Comparison of ENCODE assay signal across 32 mouse cellular contexts in genomic region chr15:92613228-92613627, GRCm38 (mm10).
"Had no signal": no experiment of that assay in that cellular context is flagged by ENCODE, and none has a peak within 500 bp of the region (broad histone marks: within the 10 kb centered on the region; RNA-seq: fewer than 3 reads in every experiment).

No protein-coding gene starts in this region.

- H3K27ac ChIP-seq: limb, embryonic 10.5 days; limb, embryonic 12.5 days; limb, embryonic 13.5 days; limb, embryonic 15.5 days; liver, embryonic 12.5 days; liver, embryonic 13.5 days; liver, embryonic 14.5 days; liver, embryonic 15.5 days; lung, embryonic 15.5 days; macrophage; midbrain, embryonic 10.5 days; midbrain, embryonic 12.5 days; midbrain, embryonic 13.5 days; midbrain, embryonic 15.5 days; neural tube, embryonic 12.5 days; neural tube, embryonic 13.5 days had no signal

- DNase-seq: left cerebral cortex, postnatal 4 days; liver; liver, embryonic 13.5 days; liver, postnatal 0 days; lung, adult 18-20 months; lung, adult 2 months; lung, embryonic 14.5 days; lung, postnatal 10 days; lung, postnatal 14 days; lung, postnatal 36 days; lung, postnatal 4 days; midbrain, embryonic 14.5 days had no signal

- H3K9ac ChIP-seq: limb, embryonic 12.5 days; limb, embryonic 13.5 days; limb, embryonic 15.5 days; liver, embryonic 12.5 days; liver, embryonic 13.5 days; liver, embryonic 14.5 days; liver, embryonic 15.5 days; liver, postnatal 0 days; lung, embryonic 14.5 days; lung, embryonic 15.5 days; midbrain, embryonic 12.5 days; midbrain, embryonic 13.5 days; midbrain, embryonic 15.5 days; neural tube, embryonic 12.5 days; neural tube, embryonic 13.5 days had no signal

- H3K4me1 ChIP-seq: limb, embryonic 10.5 days; limb, embryonic 12.5 days; limb, embryonic 13.5 days; limb, embryonic 15.5 days; liver, embryonic 12.5 days; liver, embryonic 13.5 days; liver, embryonic 15.5 days; lung, embryonic 15.5 days; megakaryocyte, embryonic 14.5 days; midbrain, embryonic 15.5 days; neural tube, embryonic 12.5 days had no signal

- ATAC-seq: liver, embryonic 12.5 days; liver, postnatal 0 days; lung, postnatal 0 days; midbrain, embryonic 13.5 days; midbrain, embryonic 15.5 days; midbrain, embryonic 16.5 days had no signal

- H3K4me3 ChIP-seq: limb, embryonic 10.5 days; limb, embryonic 12.5 days; limb, embryonic 13.5 days; limb, embryonic 15.5 days; liver, embryonic 12.5 days; liver, embryonic 13.5 days; liver, embryonic 15.5 days; lung, embryonic 15.5 days; megakaryocyte, embryonic 14.5 days; midbrain, embryonic 10.5 days; midbrain, embryonic 12.5 days; midbrain, embryonic 13.5 days; midbrain, embryonic 15.5 days; myocyte; neural tube, embryonic 12.5 days; neural tube, embryonic 13.5 days had no signal

- H3K36me3 ChIP-seq: limb, embryonic 10.5 days; limb, embryonic 12.5 days; limb, embryonic 13.5 days; limb, embryonic 15.5 days; liver, embryonic 12.5 days; liver, embryonic 13.5 days; liver, embryonic 15.5 days; lung, embryonic 15.5 days; midbrain, embryonic 10.5 days; midbrain, embryonic 12.5 days; midbrain, embryonic 13.5 days; midbrain, embryonic 15.5 days; neural tube, embryonic 12.5 days; neural tube, embryonic 13.5 days had no signal

- H3K27me3 ChIP-seq: limb, embryonic 12.5 days; limb, embryonic 13.5 days; limb, embryonic 15.5 days; liver, embryonic 12.5 days; liver, embryonic 13.5 days; liver, embryonic 15.5 days; lung, embryonic 15.5 days; megakaryocyte, embryonic 14.5 days; midbrain, embryonic 12.5 days; midbrain, embryonic 13.5 days; midbrain, embryonic 15.5 days; neural tube, embryonic 12.5 days; neural tube, embryonic 13.5 days had no signal

- H3K4me2 ChIP-seq: limb, embryonic 12.5 days; limb, embryonic 13.5 days; limb, embryonic 15.5 days; liver, embryonic 11.5 days; liver, embryonic 12.5 days; liver, embryonic 13.5 days; liver, embryonic 15.5 days; lung, embryonic 14.5 days; lung, embryonic 15.5 days; midbrain, embryonic 12.5 days; midbrain, embryonic 13.5 days; midbrain, embryonic 15.5 days; neural tube, embryonic 12.5 days; neural tube, embryonic 13.5 days had no signal

- H3K9me3 ChIP-seq: limb, embryonic 10.5 days; limb, embryonic 12.5 days; limb, embryonic 13.5 days; limb, embryonic 15.5 days; liver, embryonic 12.5 days; liver, embryonic 13.5 days; liver, embryonic 15.5 days; lung, embryonic 15.5 days; midbrain, embryonic 10.5 days; midbrain, embryonic 12.5 days; midbrain, embryonic 13.5 days; midbrain, embryonic 15.5 days; neural tube, embryonic 12.5 days; neural tube, embryonic 13.5 days had no signal
